Mouse (Mus musculus): ENCODE results near the gene S100a11. TPM values are rescaled to one million over a fixed set of nuclear protein-coding genes. Genes with fewer than 3 reads are reported as not detected.
A peak's percentile ranks its signal among the peaks of the same experiment; 100 is the strongest.

The S100a11 gene
- polyA plus RNA-seq, 1 experiment from 2014 or later = 133 TPM

DNA sequence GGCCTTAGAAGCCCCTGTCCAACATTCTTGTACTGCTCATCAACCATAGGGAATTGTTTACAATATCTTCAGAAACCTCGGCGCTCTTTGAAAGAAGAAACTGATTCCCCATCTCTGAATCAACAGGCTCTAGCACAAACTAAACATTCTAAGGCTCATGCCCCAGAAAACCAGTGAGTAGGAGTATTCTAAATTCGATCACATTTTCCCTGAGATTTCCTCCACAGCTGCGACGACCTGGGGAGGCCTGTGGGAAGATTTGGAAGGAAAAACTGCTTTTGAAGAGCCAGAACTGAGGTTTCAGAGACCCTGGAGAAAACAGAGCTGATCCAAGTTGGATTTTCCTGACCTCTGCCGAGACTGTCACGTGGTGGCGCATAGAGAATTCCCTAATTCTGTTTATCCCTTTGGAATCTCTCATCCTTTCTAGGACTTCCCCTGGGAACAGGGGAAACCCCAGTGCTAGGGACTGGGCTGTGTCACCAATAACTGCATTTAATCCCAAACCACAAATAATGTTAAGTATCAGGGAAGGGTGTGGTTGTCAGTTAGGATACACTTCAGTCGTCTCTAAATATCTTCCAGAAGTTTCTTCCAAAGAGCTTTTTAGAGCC lies 33.6 kb downstream of the S100a11 start:
- Histone ChIP-seq H3K4me3 (no peak overlapping the region), H3K36me3 (ENCODE audit: poor library complexity, severe bottlenecking) (no peaks in the 10 kb centered on the region), H3K4me1 (peaks cover 11% of the 10 kb centered on the region; the same call in 1 of the 2 replicates), H3K27ac (no peak overlapping the region), H3K9me3 (replicated peaks) (no peaks in the 10 kb centered on the region), H3K27me3 (no peaks in the 10 kb centered on the region), H3K9ac (no peak overlapping the region), H3K4me2 (no peak overlapping the region)
- no peak for ATAC-seq
- WGBS = 64% methylated on average over 9 of the region's 9 CpGs

DNA sequence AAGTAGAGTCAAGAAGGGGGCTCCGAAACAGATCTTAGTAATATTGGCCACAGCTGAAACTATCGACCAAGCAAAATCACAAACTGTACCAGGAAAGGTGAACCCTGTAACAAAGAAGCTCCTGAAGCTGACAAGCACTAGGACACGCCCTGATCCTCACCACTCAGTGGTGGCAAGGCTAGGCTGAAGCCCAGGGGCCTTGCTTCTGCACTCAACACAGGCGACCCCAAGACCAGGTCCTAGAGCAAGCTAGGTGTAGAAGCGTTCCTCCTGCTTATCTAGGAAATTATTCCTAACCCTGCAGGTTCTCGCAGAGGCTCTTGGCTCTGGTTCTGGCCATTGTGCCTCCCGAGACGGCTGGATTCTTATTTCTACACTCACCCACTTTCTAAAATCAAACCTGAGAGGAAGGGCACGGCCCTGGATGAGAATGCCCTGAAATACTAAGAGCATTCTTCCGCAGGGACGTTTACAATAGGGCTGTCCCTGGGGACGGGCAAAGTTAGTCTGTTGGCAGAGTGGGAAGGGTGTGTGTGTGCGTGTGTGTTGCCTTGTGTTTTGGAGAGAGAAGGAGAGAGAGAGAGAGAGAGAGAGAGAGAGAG lies 34.2 kb downstream of the S100a11 start:
- Histone ChIP-seq H3K36me3 (ENCODE audit: poor library complexity, severe bottlenecking) (no peaks in the 10 kb centered on the region), H3K27me3 (no peaks in the 10 kb centered on the region), H3K9me3 (replicated peaks) (no peaks in the 10 kb centered on the region), H3K4me3 (peak overlapping the region; percentile 55), H3K9ac (peak overlapping the region; percentile 69; the same call in 1 of the 2 replicates), H3K27ac (no peak overlapping the region), H3K4me1 (peaks cover 11% of the 10 kb centered on the region; the same call in 1 of the 2 replicates), H3K4me2 (peak overlapping the region; percentile 94)
- WGBS = 22% methylated on average over 12 of the region's 13 CpGs
- peak; percentile 44 for ATAC-seq

DNA sequence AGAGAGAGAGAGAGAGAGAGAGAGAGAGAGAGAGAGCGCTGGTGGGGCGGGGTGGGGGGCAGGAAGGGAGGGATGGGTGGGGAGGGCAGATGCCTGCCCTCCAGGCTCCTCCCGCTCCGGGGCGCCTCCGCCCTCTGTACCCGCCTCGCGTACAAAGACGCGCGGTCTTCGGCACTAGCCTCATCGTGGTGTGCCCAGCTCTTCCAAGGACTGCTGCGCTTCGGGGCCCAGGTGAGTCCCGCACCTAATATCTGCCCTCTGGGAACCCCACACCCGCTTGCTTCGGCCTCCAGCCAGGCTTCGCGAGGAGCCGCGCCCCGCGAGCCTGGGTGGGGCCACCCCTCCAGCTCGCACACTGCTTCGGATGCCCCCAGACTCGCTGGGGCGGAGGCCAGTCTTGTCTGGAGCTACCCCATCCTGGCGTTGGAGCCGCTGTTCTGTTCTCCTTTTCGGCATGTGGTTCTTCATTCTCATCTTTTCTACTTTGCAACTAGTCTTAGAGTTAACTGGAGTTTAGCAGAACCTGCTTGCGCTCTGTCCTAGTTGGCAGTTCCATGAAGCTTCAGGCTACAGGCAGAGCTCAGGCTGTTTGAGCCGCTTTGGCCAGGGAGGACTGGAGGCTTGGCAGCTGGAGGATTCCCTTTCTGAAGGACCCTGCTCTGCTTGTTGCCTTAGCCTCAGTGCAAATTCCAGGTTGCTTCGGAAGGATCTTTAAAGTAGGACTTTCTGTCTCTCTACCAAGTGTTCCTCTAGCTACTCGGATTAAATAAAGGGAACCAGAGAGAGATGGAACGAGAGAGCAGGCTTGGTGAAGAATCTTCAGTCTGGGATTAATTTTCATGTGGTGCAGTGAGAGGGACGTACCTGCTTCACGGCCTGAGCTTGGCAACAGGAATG lies 34.9 kb downstream of the S100a11 start, which contains the start of gene S100a10:
TSS of gene S100a10 (plus strand) at position 100 of the 897 bp plus-strand sequence.
- peak within 1 kb of the TSS; percentile 94 for H3K4me2 ChIP-seq
- H3K36me3 ChIP-seq (ENCODE audit: poor library complexity, severe bottlenecking) = no peaks in the 10 kb centered on the region
- peak; percentile 93 for ATAC-seq
- H3K4me1 ChIP-seq = peaks cover 11% of the 10 kb centered on the region; the same call in 1 of the 2 replicates
- H3K9ac ChIP-seq = peak within 1 kb of the TSS; percentile 69
- 3% methylated on average over 33 of the region's 39 CpGs for WGBS
- H3K4me3 ChIP-seq = peak within 1 kb of the TSS; percentile 55
- H3K27me3 ChIP-seq = no peaks in the 10 kb centered on the region
- H3K27ac ChIP-seq = no peak within 1 kb of the TSS
- no peaks in the 10 kb centered on the region for H3K9me3 ChIP-seq (replicated peaks)

DNA sequence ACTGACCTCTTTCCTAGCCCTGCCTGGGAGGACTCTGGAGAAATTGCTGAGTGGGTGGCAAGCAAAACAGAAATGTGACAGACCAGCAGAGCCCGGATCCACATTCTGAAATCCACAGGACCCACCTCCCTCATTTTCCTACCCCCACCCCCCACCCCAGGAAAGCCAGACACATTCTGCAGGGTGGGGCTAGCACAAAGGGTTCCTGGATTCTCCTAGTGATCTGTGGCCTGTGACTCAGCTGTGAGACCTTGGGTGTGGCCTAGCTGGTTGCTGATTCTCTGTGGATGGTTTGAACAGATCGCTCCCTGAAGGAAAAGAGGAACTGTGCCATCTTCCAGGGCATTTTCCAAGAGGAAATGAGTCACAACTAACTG lies 35.6 kb downstream of the S100a11 start:
- Histone ChIP-seq H3K9me3 (replicated peaks) (no peaks in the 10 kb centered on the region), H3K27me3 (no peaks in the 10 kb centered on the region), H3K9ac (no peak overlapping the region), H3K27ac (no peak overlapping the region), H3K4me2 (peak overlapping the region; percentile 94), H3K4me3 (peak overlapping the region; percentile 55), H3K4me1 (peaks cover 11% of the 10 kb centered on the region; the same call in 1 of the 2 replicates), H3K36me3 (ENCODE audit: poor library complexity, severe bottlenecking) (no peaks in the 10 kb centered on the region)
- WGBS = 35% methylated on average over 2 of the region's 2 CpGs
- ATAC-seq = peak; percentile 19

DNA sequence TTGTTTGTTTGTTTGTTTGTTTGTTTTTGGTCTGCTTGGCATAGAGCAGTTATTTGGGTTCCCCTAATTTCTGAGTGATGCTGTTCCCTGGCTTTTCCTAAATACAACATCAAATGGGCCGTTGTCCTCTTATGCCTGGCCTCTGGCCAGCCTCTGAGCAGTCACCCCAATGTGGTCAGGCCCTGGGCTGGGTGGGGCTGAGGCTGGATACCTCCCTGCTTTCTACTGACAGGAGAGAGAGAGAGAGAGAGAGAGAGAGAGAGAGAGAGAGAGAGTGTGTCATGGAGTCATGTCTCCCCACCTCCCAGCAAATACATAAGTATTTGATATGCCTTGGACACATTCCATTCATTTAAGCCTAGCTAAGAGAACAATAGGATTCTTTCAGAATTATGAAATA lies 36.3 kb downstream of the S100a11 start:
- no peak overlapping the region for H3K4me3 ChIP-seq
- H3K4me2 ChIP-seq = no peak overlapping the region

DNA sequence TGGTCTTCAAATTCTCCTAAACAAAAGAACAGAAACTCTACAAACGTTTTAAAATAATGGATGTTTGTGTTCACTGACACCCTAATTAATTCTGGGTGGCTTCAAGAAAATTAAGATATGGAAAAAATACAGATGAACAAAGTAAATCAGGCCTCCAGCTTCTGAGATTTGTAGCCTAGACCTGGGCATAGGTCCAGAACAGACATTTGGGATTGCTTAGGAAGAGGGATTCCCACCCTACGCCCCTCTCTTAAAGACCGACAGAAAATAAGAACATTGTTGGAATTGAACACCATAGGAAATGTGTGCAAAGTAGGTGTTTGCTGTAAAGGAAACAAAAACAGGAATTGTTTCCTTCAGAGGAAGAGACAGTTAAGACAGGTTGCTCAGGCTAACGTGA lies 37.2 kb downstream of the S100a11 start:
- no peak overlapping the region for H3K4me3 ChIP-seq
- H3K9ac ChIP-seq = no peak overlapping the region
- H3K9me3 ChIP-seq (replicated peaks) = no peaks in the 10 kb centered on the region
- peaks cover 11% of the 10 kb centered on the region; the same call in 1 of the 2 replicates for H3K4me1 ChIP-seq
- no peaks in the 10 kb centered on the region for H3K36me3 ChIP-seq (ENCODE audit: poor library complexity, severe bottlenecking)
- H3K27me3 ChIP-seq = no peaks in the 10 kb centered on the region
- 63% methylated on average over 4 of the region's 4 CpGs for WGBS
- no peak overlapping the region for H3K4me2 ChIP-seq
- no peak for ATAC-seq
- no peak overlapping the region for H3K27ac ChIP-seq

More for the DNA sequence above, 36.3 kb downstream of the S100a11 start:
- H3K4me1 ChIP-seq = peaks cover 11% of the 10 kb centered on the region; the same call in 1 of the 2 replicates
- H3K27me3 ChIP-seq = no peaks in the 10 kb centered on the region
- H3K36me3 ChIP-seq (ENCODE audit: poor library complexity, severe bottlenecking) = no peaks in the 10 kb centered on the region
- ATAC-seq = no peak
- H3K9ac ChIP-seq = no peak overlapping the region
- no peaks in the 10 kb centered on the region for H3K9me3 ChIP-seq (replicated peaks)
- WGBS = 76% methylated on average over 1 of the region's 1 CpGs
- H3K27ac ChIP-seq = no peak overlapping the region

DNA sequence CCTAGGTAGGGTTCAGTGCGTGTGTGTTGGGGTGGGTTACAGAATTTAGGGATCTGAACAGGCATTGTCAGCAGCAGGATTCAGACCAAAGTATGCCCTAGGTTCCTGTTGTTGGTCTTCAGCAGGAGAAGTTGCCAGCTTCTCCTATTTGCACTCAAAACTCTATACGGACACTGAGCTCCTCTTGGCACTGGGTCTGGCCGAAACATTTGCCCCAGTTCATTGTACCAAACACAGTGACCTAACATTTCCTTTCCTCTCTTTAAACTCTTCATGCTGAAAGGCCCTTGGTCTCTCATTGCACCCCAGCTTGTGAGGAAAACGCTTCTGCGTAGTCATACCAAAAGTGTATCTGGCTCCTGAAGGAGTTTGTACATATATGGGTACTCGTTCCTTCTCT lies 39.7 kb downstream of the S100a11 start:
- Histone ChIP-seq H3K27ac (no peak overlapping the region), H3K4me2 (no peak overlapping the region), H3K27me3 (no peaks in the 10 kb centered on the region), H3K9ac (no peak overlapping the region), H3K36me3 (ENCODE audit: poor library complexity, severe bottlenecking) (no peaks in the 10 kb centered on the region), H3K4me1 (0 out of 2 replicates have a peak, but pooled peaks cover 7% of the 10 kb centered on the region), H3K9me3 (replicated peaks) (no peaks in the 10 kb centered on the region), H3K4me3 (no peak overlapping the region)
- ATAC-seq = no peak
- WGBS = 88% methylated on average over 6 of the region's 6 CpGs

DNA sequence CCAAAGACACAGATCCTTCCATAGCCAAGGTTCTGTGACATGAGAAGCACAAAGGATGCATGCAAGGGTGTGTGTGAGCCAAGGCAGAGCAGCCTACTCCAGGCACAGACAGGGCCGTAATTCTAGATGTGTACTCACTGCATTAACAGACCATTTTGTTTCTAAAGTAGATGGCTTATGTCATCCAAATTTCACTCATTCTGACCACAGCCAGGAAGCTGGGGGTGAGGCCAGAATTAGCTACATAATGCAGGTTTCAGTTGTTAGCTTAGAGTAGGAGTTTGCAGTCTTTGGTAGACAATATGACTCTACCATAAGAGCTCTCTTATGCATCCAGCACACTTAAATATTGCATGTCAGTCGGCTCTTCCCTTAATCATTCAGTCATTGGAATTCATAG lies 42.1 kb downstream of the S100a11 start:
- Histone ChIP-seq H3K9me3 (replicated peaks) (no peaks in the 10 kb centered on the region), H3K4me1 (no peaks in the 10 kb centered on the region), H3K9ac (no peak overlapping the region), H3K36me3 (ENCODE audit: poor library complexity, severe bottlenecking) (no peaks in the 10 kb centered on the region), H3K27me3 (no peaks in the 10 kb centered on the region), H3K27ac (no peak overlapping the region), H3K4me2 (no peak overlapping the region), H3K4me3 (no peak overlapping the region)
- no peak for ATAC-seq
- 87% methylated on average over 2 of the region's 2 CpGs for WGBS

DNA sequence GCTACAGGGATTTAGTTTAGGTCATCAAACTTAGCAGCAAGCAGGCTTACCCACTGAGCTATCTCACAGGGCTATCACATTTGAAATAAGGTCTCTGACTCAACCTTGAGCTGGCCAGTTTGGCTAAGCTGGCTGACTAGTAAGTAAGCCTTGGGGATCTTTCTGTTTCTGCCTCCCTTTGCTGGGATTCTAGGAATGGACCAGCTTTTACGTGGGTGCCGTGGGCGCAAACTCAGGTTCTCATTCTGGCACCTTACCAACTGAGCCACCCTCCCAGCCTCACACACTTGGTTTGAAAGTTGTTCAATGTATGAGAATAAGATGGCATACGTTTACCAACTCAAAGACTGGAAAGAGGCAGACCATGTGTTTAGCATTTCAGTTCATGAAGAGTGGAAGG lies 42.9 kb downstream of the S100a11 start:
- Histone ChIP-seq H3K9ac (no peak overlapping the region), H3K4me1 (no peaks in the 10 kb centered on the region), H3K27me3 (no peaks in the 10 kb centered on the region), H3K36me3 (ENCODE audit: poor library complexity, severe bottlenecking) (no peaks in the 10 kb centered on the region), H3K4me3 (no peak overlapping the region), H3K9me3 (replicated peaks) (no peaks in the 10 kb centered on the region), H3K4me2 (no peak overlapping the region), H3K27ac (no peak overlapping the region)
- WGBS = 95% methylated on average over 4 of the region's 4 CpGs
- no peak for ATAC-seq

DNA sequence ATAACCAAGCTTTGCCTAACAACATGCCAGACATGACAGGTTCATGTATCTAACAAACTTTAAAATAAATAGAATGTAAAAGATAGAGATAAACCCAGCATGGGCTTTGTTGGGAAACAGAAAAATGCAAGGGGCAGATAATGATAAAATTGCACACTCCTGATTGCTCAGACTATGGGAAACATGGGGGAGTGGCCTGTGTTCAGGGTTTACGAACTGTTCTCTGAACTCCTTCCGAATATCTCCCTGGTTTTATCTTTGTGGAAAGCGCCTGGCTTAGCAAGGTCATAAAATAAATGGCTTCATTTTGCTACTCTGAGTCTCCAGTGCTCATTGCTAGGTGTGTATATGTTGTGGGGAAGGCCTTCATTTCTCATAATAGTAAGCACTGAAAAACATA lies 46.6 kb downstream of the S100a11 start:
- no peak overlapping the region for H3K27ac ChIP-seq
- WGBS = 97% methylated on average over 3 of the region's 3 CpGs
- no peak for ATAC-seq

DNA sequence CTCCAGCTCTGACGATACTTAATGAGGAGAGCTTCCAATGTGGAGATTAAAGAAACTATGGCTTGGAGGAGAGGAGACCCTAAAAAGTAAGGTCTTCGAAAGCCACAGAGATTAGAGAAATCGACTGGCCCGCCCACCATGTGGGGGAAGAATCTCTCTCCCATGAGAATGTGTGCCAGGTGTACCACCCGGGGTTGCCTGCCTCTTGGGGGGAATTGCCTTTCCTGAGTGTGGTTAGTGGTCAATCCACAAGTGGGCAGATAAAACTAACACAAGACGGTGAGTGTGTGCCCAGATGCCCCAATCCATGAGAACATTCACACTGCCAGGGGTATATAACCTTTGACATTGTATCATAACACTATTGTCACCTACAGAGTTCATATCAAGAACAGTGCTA lies 47.4 kb downstream of the S100a11 start:
- no peak overlapping the region for H3K9ac ChIP-seq
- H3K4me1 ChIP-seq = no peaks in the 10 kb centered on the region
- no peak overlapping the region for H3K4me2 ChIP-seq
- no peaks in the 10 kb centered on the region for H3K27me3 ChIP-seq
- 90% methylated on average over 6 of the region's 6 CpGs for WGBS
- no peak overlapping the region for H3K27ac ChIP-seq
- no peaks in the 10 kb centered on the region for H3K36me3 ChIP-seq (ENCODE audit: poor library complexity, severe bottlenecking)
- ATAC-seq = no peak
- no peak overlapping the region for H3K4me3 ChIP-seq
- no peaks in the 10 kb centered on the region for H3K9me3 ChIP-seq (replicated peaks)

More for the DNA sequence above, 46.6 kb downstream of the S100a11 start:
- Histone ChIP-seq H3K36me3 (ENCODE audit: poor library complexity, severe bottlenecking) (no peaks in the 10 kb centered on the region), H3K9ac (no peak overlapping the region), H3K4me1 (no peaks in the 10 kb centered on the region), H3K4me3 (no peak overlapping the region), H3K4me2 (no peak overlapping the region), H3K27me3 (no peaks in the 10 kb centered on the region), H3K9me3 (replicated peaks) (no peaks in the 10 kb centered on the region)
